Mouse (Mus musculus): ENCODE measurements around the gene Nufip1. TPM values are rescaled to one million over a fixed set of nuclear protein-coding genes. Genes with fewer than 3 reads are reported as not detected.

The Nufip1 gene
- polyA plus RNA-seq, 1 experiment from 2014 or later = 8.8 TPM

- Histone ChIP-seq H3K36me3 (no peaks in the 10 kb centered on the region), H3K9me3 (replicated peaks) (no peaks in the 10 kb centered on the region), H3K4me2 (no peak overlapping the region), H3K4me3 (replicated peaks) (no peak overlapping the region), H3K9ac (no peak overlapping the region), H3K27ac (no peak overlapping the region), H3K4me1 (replicated peaks) (no peaks in the 10 kb centered on the region), H3K27me3 (no peaks in the 10 kb centered on the region)
- WGBS (ENCODE audit: insufficient replicate concordance) = 67% methylated on average over 5 of the region's 5 CpGs
- DNase-seq = no peak
- ATAC-seq (ENCODE audit: low read depth) = no peak
These were observed 74.7 kb downstream of the Nufip1 start for GRCm38 (mm10) chr14:76185358-76185757.

- H3K36me3 ChIP-seq = no peaks in the 10 kb centered on the region
- ATAC-seq (ENCODE audit: low read depth) (no peak), DNase-seq (no peak)
- no peak overlapping the region for H3K4me3 ChIP-seq (replicated peaks)
- no peaks in the 10 kb centered on the region for H3K4me1 ChIP-seq (replicated peaks)
- 82% methylated on average over 4 of the region's 4 CpGs for WGBS (ENCODE audit: insufficient replicate concordance)
- H3K9ac ChIP-seq = no peak overlapping the region
- no peak overlapping the region for H3K4me2 ChIP-seq
- H3K27me3 ChIP-seq = no peaks in the 10 kb centered on the region
- no peak overlapping the region for H3K27ac ChIP-seq
- no peaks in the 10 kb centered on the region for H3K9me3 ChIP-seq (replicated peaks)
These were observed 75.6 kb downstream of the Nufip1 start for GRCm38 (mm10) chr14:76186299-76186698.

Other genes with a start within 250 kb of the Nufip1 start
- gene Kctd4, start 155.9 kb upstream of the Nufip1 start, polyA plus RNA-seq (2015; fragmentation: Nextera tagmentation; extraction: Ambion mirVana) = 0.10 and 0.21 TPM in 2 replicates
- gene Gtf2f2, start 100.0 kb upstream of the Nufip1 start, polyA plus RNA-seq (2015; fragmentation: Nextera tagmentation; extraction: Ambion mirVana) = 35.3 and 37.3 TPM in 2 replicates
- 5.6 and 7.7 TPM in 2 replicates for gene Gpalpp1, start 131 bp upstream of the Nufip1 start, polyA plus RNA-seq (2015; fragmentation: Nextera tagmentation; extraction: Ambion mirVana)

All from liver, embryonic 13.5 days (tissue).